Mouse (Mus musculus): Measurements from ENCODE around the gene Rab25. TPM values are rescaled to one million over a fixed set of nuclear protein-coding genes. Genes with fewer than 3 reads are reported as not detected.

The Rab25 gene
- polyA plus RNA-seq, 1 experiment from 2014 or later: 0.29 TPM

GRCm38 (mm10) chr3:88561989-88562388, 13.9 kb upstream of the Rab25 start:
- Histone ChIP-seq H3K27ac (ENCODE audit: low read depth) (no peak overlapping the region), H3K4me3 (ENCODE audit: low read depth, low read length) (no peak overlapping the region), H3K27me3 (ENCODE audit: insufficient read depth, low read length) (no peaks in the 10 kb centered on the region), H3K4me1 (ENCODE audit: insufficient read depth) (peaks cover 5% of the 10 kb centered on the region; the same call in 1 of the 2 replicates), H3K4me2 (ENCODE audit: low read depth, low read length) (no peak overlapping the region), H3K9me3 (ENCODE audit: low read length) (no peaks in the 10 kb centered on the region), H3K9ac (replicated peaks) (no peak overlapping the region), H3K36me3 (replicated peaks; ENCODE audit: insufficient read depth, low read length) (peaks cover 66% of the 10 kb centered on the region)
- no peak for TF ChIP-seq EP300 (IDR thresholded peaks at IDR 0.05; ENCODE audit: low read depth)
- TF ChIP-seq CTCF (IDR thresholded peaks at IDR 0.05; ENCODE audit: low read depth): no peak
- DNase-seq: no peak
- WGBS (ENCODE audit: insufficient replicate concordance): 69% methylated on average over 4 of the region's 4 CpGs
- ATAC-seq: no peak

- Histone ChIP-seq H3K4me2 (ENCODE audit: low read depth, low read length) (no peak overlapping the region), H3K36me3 (replicated peaks; ENCODE audit: insufficient read depth, low read length) (peaks cover 59% of the 10 kb centered on the region), H3K4me1 (ENCODE audit: insufficient read depth) (peaks cover 6% of the 10 kb centered on the region), H3K4me3 (ENCODE audit: low read depth, low read length) (no peak overlapping the region), H3K27ac (ENCODE audit: low read depth) (no peak overlapping the region), H3K27me3 (ENCODE audit: insufficient read depth, low read length) (no peaks in the 10 kb centered on the region), H3K9ac (replicated peaks) (no peak overlapping the region), H3K9me3 (ENCODE audit: low read length) (no peaks in the 10 kb centered on the region)
- WGBS (ENCODE audit: insufficient replicate concordance): 88% methylated on average over 9 of the region's 9 CpGs
- DNase-seq (no peak), ATAC-seq (no peak)
- no peak for TF ChIP-seq CTCF (IDR thresholded peaks at IDR 0.05; ENCODE audit: low read depth)
- no peak for TF ChIP-seq EP300 (IDR thresholded peaks at IDR 0.05; ENCODE audit: low read depth)
Measured at GRCm38 (mm10) chr3:88559596-88559995, 11.5 kb upstream of the Rab25 start.

GRCm38 (mm10) chr3:88556616-88557015, 8.5 kb upstream of the Rab25 start:
- ATAC-seq (no peak), DNase-seq (no peak)
- Histone ChIP-seq H3K9me3 (ENCODE audit: low read length) (no peaks in the 10 kb centered on the region), H3K27ac (ENCODE audit: low read depth) (no peak overlapping the region), H3K4me3 (ENCODE audit: low read depth, low read length) (no peak overlapping the region), H3K36me3 (replicated peaks; ENCODE audit: insufficient read depth, low read length) (peaks cover 45% of the 10 kb centered on the region), H3K9ac (replicated peaks) (no peak overlapping the region), H3K27me3 (ENCODE audit: insufficient read depth, low read length) (no peaks in the 10 kb centered on the region), H3K4me1 (ENCODE audit: insufficient read depth) (peaks cover 11% of the 10 kb centered on the region), H3K4me2 (ENCODE audit: low read depth, low read length) (no peak overlapping the region)
- no peak for TF ChIP-seq CTCF (IDR thresholded peaks at IDR 0.05; ENCODE audit: low read depth)
- no peak for TF ChIP-seq EP300 (IDR thresholded peaks at IDR 0.05; ENCODE audit: low read depth)
- 91% methylated on average over 8 of the region's 8 CpGs for WGBS (ENCODE audit: insufficient replicate concordance)

- H3K4me2 ChIP-seq (ENCODE audit: low read depth, low read length): no peak overlapping the region
Measured at GRCm38 (mm10) chr3:88555731-88556130, 7.6 kb upstream of the Rab25 start.

DNA sequence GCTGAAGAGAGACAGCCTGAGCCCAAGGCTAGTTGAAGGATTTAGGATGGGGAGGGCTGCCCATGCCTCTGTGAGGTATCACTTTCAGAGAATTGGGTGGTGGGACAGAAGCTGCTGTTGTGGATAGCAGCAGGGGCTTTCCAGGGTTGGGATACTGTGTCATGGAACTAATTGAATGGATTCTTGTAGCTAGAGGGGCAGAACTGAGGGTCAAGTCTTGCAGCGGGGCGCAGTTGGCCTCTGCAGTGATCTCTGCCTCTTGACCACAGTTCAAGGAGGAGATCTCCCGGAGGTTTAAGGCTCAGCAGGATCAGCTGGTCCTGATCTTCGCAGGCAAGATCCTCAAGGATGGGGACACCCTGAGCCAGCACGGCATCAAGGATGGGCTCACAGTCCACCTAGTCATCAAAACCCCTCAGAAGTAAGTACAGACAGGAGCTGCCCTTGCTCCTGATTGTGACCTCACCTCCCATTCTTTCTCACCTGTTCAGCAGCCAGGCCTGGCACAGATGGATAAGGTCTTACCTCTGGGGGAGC, 7.0 kb upstream of the Rab25 start:
- H3K9me3 ChIP-seq (ENCODE audit: low read length): no peaks in the 10 kb centered on the region
- TF ChIP-seq EP300 (IDR thresholded peaks at IDR 0.05; ENCODE audit: low read depth) (no peak), CTCF (IDR thresholded peaks at IDR 0.05; ENCODE audit: low read depth) (no peak)
- 95% methylated on average over 5 of the region's 5 CpGs for WGBS (ENCODE audit: insufficient replicate concordance)
- no peak overlapping the region for H3K4me2 ChIP-seq (ENCODE audit: low read depth, low read length)
- no peak overlapping the region for H3K4me3 ChIP-seq (ENCODE audit: low read depth, low read length)
- ATAC-seq (no peak), DNase-seq (no peak)
- H3K4me1 ChIP-seq (ENCODE audit: insufficient read depth): peaks cover 19% of the 10 kb centered on the region
- no peaks in the 10 kb centered on the region for H3K27me3 ChIP-seq (ENCODE audit: insufficient read depth, low read length)
- H3K27ac ChIP-seq (ENCODE audit: low read depth): no peak overlapping the region
- H3K9ac ChIP-seq (replicated peaks): peak overlapping the region; percentile 92
- peaks cover 32% of the 10 kb centered on the region for H3K36me3 ChIP-seq (replicated peaks; ENCODE audit: insufficient read depth, low read length)

More at GRCm38 (mm10) chr3:88555731-88556130, 7.6 kb upstream of the Rab25 start:
- Histone ChIP-seq H3K4me1 (ENCODE audit: insufficient read depth) (peaks cover 19% of the 10 kb centered on the region), H3K27ac (ENCODE audit: low read depth) (no peak overlapping the region), H3K9me3 (ENCODE audit: low read length) (no peaks in the 10 kb centered on the region), H3K36me3 (replicated peaks; ENCODE audit: insufficient read depth, low read length) (peaks cover 37% of the 10 kb centered on the region), H3K27me3 (ENCODE audit: insufficient read depth, low read length) (no peaks in the 10 kb centered on the region), H3K9ac (replicated peaks) (no peak overlapping the region), H3K4me3 (ENCODE audit: low read depth, low read length) (no peak overlapping the region)
- DNase-seq (no peak), ATAC-seq (no peak)
- no peak for TF ChIP-seq EP300 (IDR thresholded peaks at IDR 0.05; ENCODE audit: low read depth)
- no peak for TF ChIP-seq CTCF (IDR thresholded peaks at IDR 0.05; ENCODE audit: low read depth)
- WGBS (ENCODE audit: insufficient replicate concordance): 93% methylated on average over 6 of the region's 6 CpGs

GRCm38 (mm10) chr3:88553880-88554586, 5.9 kb upstream of the Rab25 start:
- H3K9ac ChIP-seq (replicated peaks): peak overlapping the region; percentile 92
- peaks cover 19% of the 10 kb centered on the region for H3K4me1 ChIP-seq (ENCODE audit: insufficient read depth)
- DNase-seq (no peak), ATAC-seq (peak; percentile 7)
- no peaks in the 10 kb centered on the region for H3K27me3 ChIP-seq (ENCODE audit: insufficient read depth, low read length)
- H3K27ac ChIP-seq (ENCODE audit: low read depth): peak overlapping the region; percentile 98
- H3K4me2 ChIP-seq (ENCODE audit: low read depth, low read length): peak overlapping the region; percentile 98
- H3K36me3 ChIP-seq (replicated peaks; ENCODE audit: insufficient read depth, low read length): peaks cover 22% of the 10 kb centered on the region
- H3K4me3 ChIP-seq (ENCODE audit: low read depth, low read length): peak overlapping the region; percentile 84
- WGBS (ENCODE audit: insufficient replicate concordance): under 1% methylated on average over 37 of the region's 41 CpGs
- no peaks in the 10 kb centered on the region for H3K9me3 ChIP-seq (ENCODE audit: low read length)
- TF ChIP-seq CTCF (IDR thresholded peaks at IDR 0.05; ENCODE audit: low read depth) (peak; percentile 41; the same call in 1 of the 2 replicates), EP300 (IDR thresholded peaks at IDR 0.05; ENCODE audit: low read depth) (no peak)

Measured in liver, postnatal 0 days (tissue).